ENCODE assay signal across 33 mouse cellular contexts in genomic region chr11:103206203-103206602, GRCm38 (mm10). TPM values are rescaled to one million over a fixed set of nuclear protein-coding genes. Genes with fewer than 3 reads are reported as not detected.
DNase-seq lines count a peak whose midpoint lies in the region; ATAC-seq and TF ChIP-seq lines count a peak whose summit lies in the region.
"Had no signal": no experiment of that assay in that cellular context is flagged by ENCODE, and none has a peak within 500 bp of the region (broad histone marks: within the 10 kb centered on the region; RNA-seq: fewer than 3 reads in every experiment).

No protein-coding gene starts in this region.

- no peak overlapping the region for H3K4me3 ChIP-seq in ES-E14 (ENCODE audit: insufficient read depth in 1 of 2, low read depth in 1 of 2, low read length in 2 of 2, poor library complexity in 1 of 2, severe bottlenecking in 1 of 2)
- H3K4me3 ChIP-seq: embryonic facial prominence, embryonic 12.5 days; embryonic facial prominence, embryonic 15.5 days; heart, adult 2 months; heart, embryonic 10.5 days; heart, embryonic 13.5 days; hindbrain, embryonic 12.5 days; hindbrain, embryonic 15.5 days; intestine, embryonic 15.5 days had no signal

- in situ Hi-C loops in ES-E14 (cut with MboI; ENCODE audit: low sequenced_read_pairs in 2 of 2, unreplicated experiment in 2 of 2), result no loop called here

- no peaks in the 10 kb centered on the region; a peak in 1 of 4 replicates for H3K4me1 ChIP-seq in ES-E14 (ENCODE audit: control insufficient read depth in 2 of 2, insufficient read depth in 2 of 2, low read length in 2 of 2, poor library complexity in 1 of 2)

- H3K9me3 ChIP-seq in ES-E14 (ENCODE audit: control insufficient read depth, insufficient read depth, low read depth, low read length), result no peaks in the 10 kb centered on the region
- H3K9me3 ChIP-seq: embryonic facial prominence, embryonic 12.5 days; embryonic facial prominence, embryonic 15.5 days; heart, embryonic 10.5 days; heart, embryonic 13.5 days; hindbrain, embryonic 12.5 days; hindbrain, embryonic 15.5 days; intestine, embryonic 15.5 days had no signal

- no peaks in the 10 kb centered on the region for H3K36me3 ChIP-seq in ES-E14 (ENCODE audit: control insufficient read depth, insufficient read depth, low read length, poor library complexity, severe bottlenecking)
- H3K36me3 ChIP-seq: embryonic facial prominence, embryonic 12.5 days; embryonic facial prominence, embryonic 15.5 days; heart, embryonic 10.5 days; heart, embryonic 13.5 days; hindbrain, embryonic 12.5 days; hindbrain, embryonic 15.5 days; intestine, embryonic 15.5 days had no signal

- no peak for ATAC-seq in inflammation-experienced regulatory T-cells, adult 6 months
- ATAC-seq: activated CD4-positive, CD25-positive, alpha-beta regulatory T cell, adult 4 months; forebrain, embryonic 14.5 days; forebrain, postnatal 0 days; intestine, embryonic 15.5 days had no signal

- no peak overlapping the region for H3K27ac ChIP-seq in ES-E14 (ENCODE audit: insufficient read depth, low read depth, low read length, poor library complexity, severe bottlenecking)
- H3K27ac ChIP-seq: embryonic facial prominence, embryonic 12.5 days; embryonic facial prominence, embryonic 15.5 days; heart, adult 2 months; heart, embryonic 10.5 days; heart, embryonic 13.5 days; hindbrain, embryonic 12.5 days; hindbrain, embryonic 15.5 days; intestine, embryonic 15.5 days had no signal

- no peak overlapping the region for H3K9ac ChIP-seq in ES-E14 (ENCODE audit: insufficient read depth, low read depth, low read length, poor library complexity, severe bottlenecking)
- H3K9ac ChIP-seq: embryonic facial prominence, embryonic 12.5 days; embryonic facial prominence, embryonic 15.5 days; forebrain, postnatal 0 days; heart, embryonic 13.5 days; hindbrain, embryonic 12.5 days; hindbrain, embryonic 15.5 days; intestine, embryonic 15.5 days had no signal

- peak; percentile 11 for DNase-seq in cerebellum, adult 9-11 months
- DNase-seq in cerebellum, postnatal 10 days, result no peak
- DNase-seq in layer of hippocampus, adult 9-11 months, result peak; percentile 67
- DNase-seq in layer of hippocampus, adult 8-10 months (ENCODE audit: low spot score in 2 of 2), result no peak
- DNase-seq in ES-E14 (ENCODE audit: low read depth, low spot score), result no peak
- DNase-seq in brain, adult 2 months (ENCODE audit: low read depth, low spot score), result peak; percentile 67
- DNase-seq: adrenal gland, adult 8-10 months; adrenal gland, postnatal 25 days; B cell, adult 2 months; cerebellum, adult 8-10 months; cerebellum, postnatal 25 days; forebrain, postnatal 0 days; gastrocnemius, postnatal 10 days; gastrocnemius, postnatal 36 days; heart, adult 2 months; heart, postnatal 14 days; heart, postnatal 4 days had no signal

TF ChIP-seq in ES-E14, 5 proteins besides CTCF, POLR2A, EP300 and RAD21:
- TF ChIP-seq ZNF384 (IDR thresholded peaks at IDR 0.05; ENCODE audit: low read depth, low read length) (peak; percentile 75; the same call in 1 of the 2 replicates), MAFK (IDR thresholded peaks at IDR 0.05; ENCODE audit: insufficient read depth, low read depth, low read length) (no peak)

RNA-seq across cellular contexts. Expression of gene 1700023F06Rik, which starts 2.2 kb away (rescaled TPM):
- 1 to 10 TPM; 1.4 to 3.1 (median 2.2) TPM for total RNA-seq in layer of hippocampus, adult 8-10 months (2022)
- total RNA-seq in ES-E14 (2012; rRNA removed), result 0.26 TPM in 1 of 2 replicates, not detected in the other
- polyA plus RNA-seq in inflammation-experienced regulatory T-cells, adult 6 months (2017; shearing (Covaris generic)), result not detected
- total RNA-seq: adrenal gland, postnatal 25 days; CH12.LX; common myeloid progenitor, adult 5-6 weeks; gastrocnemius, adult 18-20 months; gastrocnemius, postnatal 10 days; gastrocnemius, postnatal 36 days; granulocyte monocyte progenitor cell, adult 5-6 weeks; heart, adult 2 months; heart, postnatal 14 days; heart, postnatal 4 days had no signal
- polyA plus RNA-seq: activated CD4-positive, CD25-positive, alpha-beta regulatory T cell, adult 4 months; heart, embryonic 13.5 days had no signal

RNA-seq across cellular contexts. Expression of gene Spata32, which starts 12.0 kb away (rescaled TPM):
- total RNA-seq in layer of hippocampus, adult 8-10 months (2022), result 1 to 10 TPM; 1.4 to 3.0 (median 2.1) TPM
- total RNA-seq in ES-E14 (2012; rRNA removed), result not detected in 2 replicates
- not detected for polyA plus RNA-seq in inflammation-experienced regulatory T-cells, adult 6 months (2017; shearing (Covaris generic))
- total RNA-seq: adrenal gland, adult 8-10 months; adrenal gland, postnatal 25 days; CH12.LX; gastrocnemius, adult 18-20 months; gastrocnemius, postnatal 10 days; gastrocnemius, postnatal 36 days; heart, adult 2 months; heart, postnatal 14 days; heart, postnatal 4 days had no signal
- polyA plus RNA-seq: activated CD4-positive, CD25-positive, alpha-beta regulatory T cell, adult 4 months; embryonic facial prominence, embryonic 12.5 days; embryonic facial prominence, embryonic 15.5 days; forebrain, embryonic 11.5 days; forebrain, embryonic 14.5 days; heart, adult 2 months; heart, embryonic 10.5 days; heart, embryonic 13.5 days; heart, embryonic 16.5 days; hindbrain, embryonic 12.5 days; intestine, embryonic 15.5 days had no signal

RNA-seq across cellular contexts. Expression of gene Fmnl1, which starts 35.3 kb away (rescaled TPM):
- 100 to 1,000 TPM; 121 to 133 (median 125) TPM for total RNA-seq in layer of hippocampus, adult 8-10 months (2022)
- 0.94 and 1.9 TPM in 2 replicates for total RNA-seq in ES-E14 (2012; rRNA removed)
- 10 to 100 TPM; 52.9 to 64.4 (median 60.6) TPM for polyA plus RNA-seq in inflammation-experienced regulatory T-cells, adult 6 months (2017; shearing (Covaris generic))

Comparison
In these comparisons a context has a peak if more than half of its experiments do, and no peak if none do; other contexts are left out.
1. DNase-seq: peak in cerebellum, adult 9-11 months (single experiment), layer of hippocampus, adult 9-11 months (single experiment) and brain, adult 2 months (single experiment); none in cerebellum, postnatal 10 days (0 of 2), layer of hippocampus, adult 8-10 months (0 of 2) and ES-E14 (single experiment).
2. RNA of gene Fmnl1, which starts 35.3 kb away (total RNA-seq): 121 to 133 TPM in layer of hippocampus, adult 8-10 months; 0.94 to 1.9 TPM in ES-E14; every median in the first group is over 10 times any median in the second.